Mouse (Mus musculus) heart, adult 8-10 months (tissue): Measurements from ENCODE around the gene Gfm1. TPM values are rescaled to one million over a fixed set of nuclear protein-coding genes. Genes with fewer than 3 reads are reported as not detected.
A peak's percentile ranks its signal among the peaks of the same experiment; 100 is the strongest.

Source experiments
- DNase-seq: peaks from one replicate; pipeline ENCODE4 v3.0.0; 2022; ENCODE audit warnings: low spot score
- total RNA-seq, 4 experiments: library from RNA; stranded (reverse); gene quantifications; 2 replicates each; pipeline ENCODE4 v1.2.4; 2022

Gfm1 gene
- total RNA-seq, 4 experiments from 2014 or later, result 204 to 236 (median 226) TPM

DNA sequence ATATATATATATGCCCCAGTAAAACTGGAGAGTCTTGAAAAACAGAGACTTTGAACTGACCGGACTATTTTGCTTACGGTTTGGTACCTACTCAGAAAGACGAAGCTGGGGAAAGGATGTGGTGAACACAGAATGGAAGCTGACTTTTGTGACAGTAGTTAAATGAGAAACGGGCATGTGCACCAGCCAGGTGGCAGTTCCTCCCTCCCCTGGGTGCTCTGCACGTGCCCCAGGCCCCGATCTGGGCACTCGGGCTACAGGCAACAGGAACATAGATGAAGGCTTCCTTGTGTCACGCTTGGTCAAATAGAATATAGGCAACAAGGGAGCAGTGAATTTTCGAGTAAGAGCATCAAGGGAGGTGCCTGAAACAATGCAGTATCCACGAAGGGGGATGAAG lies 66.4 kb downstream of the Gfm1 start:
- no peak for DNase-seq

DNA sequence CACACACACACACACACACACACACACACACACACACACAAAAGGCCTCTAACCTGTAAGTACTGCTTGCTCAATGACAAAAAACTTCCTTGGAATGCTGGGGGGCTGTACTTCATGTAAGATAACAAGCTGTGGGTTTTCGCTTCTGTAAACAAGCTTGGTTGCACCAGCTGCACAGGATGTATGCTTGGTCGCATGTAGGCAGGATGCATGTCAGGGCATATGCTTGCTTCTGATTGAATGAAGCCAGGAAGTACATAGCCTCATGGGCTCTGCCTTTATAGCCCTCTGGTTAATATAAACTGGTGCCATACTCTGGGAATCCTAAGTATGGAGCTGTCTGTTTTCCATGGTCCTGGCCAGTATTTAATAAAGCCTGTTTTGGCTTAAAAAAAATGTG lies 68.1 kb downstream of the Gfm1 start:
- DNase-seq, result no peak

DNA sequence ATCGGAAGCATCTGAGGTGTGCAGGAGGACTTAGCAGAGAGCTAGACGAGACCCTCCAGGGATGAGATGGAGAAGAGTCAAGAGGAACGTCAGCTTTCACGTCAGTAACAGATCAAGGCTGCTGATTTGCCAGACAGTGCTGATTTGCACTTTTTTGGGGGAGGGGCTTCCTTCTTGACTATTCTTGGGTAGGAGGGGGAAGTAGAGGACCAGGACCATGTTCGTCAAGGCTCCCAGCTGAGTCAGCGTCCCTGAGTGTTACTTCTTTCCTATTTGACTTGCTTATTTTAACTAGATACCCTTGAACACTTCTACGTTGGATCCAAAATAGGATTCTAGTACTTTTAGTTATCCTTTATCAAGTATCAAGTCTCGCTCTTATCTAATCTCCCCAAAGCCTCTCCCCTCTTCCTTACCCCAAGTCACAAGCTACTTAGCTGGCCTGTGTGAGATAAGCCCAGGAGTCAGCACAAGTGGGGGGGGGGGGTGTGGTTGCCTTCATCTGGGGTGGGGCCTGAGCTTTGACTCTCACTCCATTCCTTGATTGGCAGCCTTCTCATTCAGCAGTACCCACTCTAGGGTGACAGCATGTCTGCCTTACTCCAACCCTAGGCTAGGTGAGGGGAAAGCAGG lies 69.0 kb downstream of the Gfm1 start:
- DNase-seq, result no peak

GRCm38 (mm10) chr3:67499406-67499791 lies 69.5 kb downstream of the Gfm1 start:
- no peak for DNase-seq

DNA sequence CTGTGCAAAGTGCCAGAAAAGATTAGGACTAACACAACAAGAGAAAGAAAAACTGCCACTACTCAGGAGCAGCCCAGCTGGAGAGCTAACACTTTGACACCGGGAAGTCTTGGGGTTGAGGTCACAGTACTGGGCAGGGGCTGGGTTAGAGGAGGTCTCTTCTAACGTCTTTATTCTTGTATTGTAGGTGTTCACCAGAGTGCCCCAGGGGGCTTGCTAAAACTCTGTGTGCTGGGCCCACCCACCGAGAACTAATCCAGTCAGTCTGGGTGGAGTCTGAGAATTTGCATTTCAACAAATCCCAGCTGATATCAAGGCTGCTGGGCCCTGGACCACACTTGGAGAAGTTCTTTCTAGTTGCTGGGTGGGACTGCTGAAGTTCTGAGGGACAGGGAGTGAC lies 74.0 kb downstream of the Gfm1 start:
- no peak for DNase-seq

GRCm38 (mm10) chr3:67505286-67505685 lies 75.4 kb downstream of the Gfm1 start:
- no peak for DNase-seq

- DNase-seq, result no peak
Measured at GRCm38 (mm10) chr3:67508216-67508892, 78.5 kb downstream of the Gfm1 start.

DNA sequence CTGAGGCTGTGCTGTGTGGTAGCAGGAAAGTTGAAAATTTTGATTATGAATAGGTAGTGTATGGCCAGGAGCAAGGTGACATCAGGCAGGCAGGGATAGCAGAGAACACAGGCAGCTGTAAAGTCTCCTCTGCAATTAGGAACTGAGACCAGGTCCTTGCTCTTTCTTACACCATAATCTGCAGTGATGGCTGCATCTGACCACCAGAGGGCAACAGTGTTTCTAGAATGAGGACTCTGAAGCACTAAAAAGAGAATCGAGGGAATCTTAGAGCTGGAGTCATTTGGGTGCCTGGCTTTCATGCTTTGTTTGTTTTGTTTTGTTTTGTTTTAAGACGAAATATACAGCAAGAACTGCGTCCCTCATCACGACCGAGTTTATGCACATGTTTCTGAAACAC lies 82.9 kb downstream of the Gfm1 start:
- peak; percentile 77 for DNase-seq

- DNase-seq, result no peak
Measured at GRCm38 (mm10) chr3:67514801-67515273, 84.9 kb downstream of the Gfm1 start.

- DNase-seq, result peak; percentile 11
Measured at GRCm38 (mm10) chr3:67515274-67515801, 85.4 kb downstream of the Gfm1 start, which contains the start of gene Rarres1. Gene Rarres1, minus strand, starts transcription at chr3:67515523.

DNA sequence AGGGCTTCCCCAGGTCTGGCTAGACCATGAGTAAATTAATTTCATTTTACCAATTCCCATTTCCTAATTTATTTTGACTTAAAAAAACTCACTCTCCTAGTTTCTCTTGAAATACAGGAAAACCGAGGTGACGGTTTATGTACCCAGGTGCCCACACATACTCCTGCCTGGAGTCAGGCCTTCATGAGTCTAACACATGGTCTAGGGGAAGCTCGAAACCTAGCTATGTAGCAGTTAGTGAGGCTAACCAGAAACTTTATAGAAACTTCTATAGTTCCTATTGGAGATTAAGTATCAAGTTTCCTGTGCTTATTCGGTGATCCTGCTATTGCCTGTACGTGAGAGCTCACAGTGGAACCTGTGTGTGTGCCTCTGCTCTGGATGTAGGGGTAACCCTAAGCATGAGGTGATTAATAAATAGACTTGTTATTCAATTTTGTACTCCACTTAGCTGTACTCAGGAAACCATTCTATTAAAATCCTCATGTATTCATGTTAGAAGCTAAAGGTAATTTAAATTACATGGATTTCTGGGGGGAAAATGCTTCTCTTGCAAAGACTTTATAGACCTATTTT lies 90.8 kb downstream of the Gfm1 start:
- DNase-seq, result no peak

DNA sequence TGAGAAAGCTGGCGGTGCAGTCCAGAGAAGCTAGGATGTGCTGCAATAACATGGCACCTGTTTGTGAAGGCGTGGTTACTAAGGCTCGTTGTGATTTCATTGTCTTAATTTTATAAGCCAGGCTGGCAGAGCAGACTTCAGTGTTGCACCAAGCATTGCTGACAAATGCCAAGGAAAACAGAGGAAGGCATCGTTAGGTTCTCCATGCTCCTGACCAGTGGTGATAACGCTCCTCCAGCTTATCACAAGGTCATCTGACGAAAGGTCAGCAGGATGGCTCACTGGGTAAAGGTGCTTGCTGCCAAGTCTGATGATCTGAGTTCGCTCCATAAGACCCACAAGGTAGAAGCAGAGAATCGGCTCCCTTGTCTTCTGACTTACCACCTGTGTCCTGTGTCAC lies 92.8 kb downstream of the Gfm1 start:
- no peak for DNase-seq

- no peak for DNase-seq
Measured at GRCm38 (mm10) chr3:67524768-67525167, 94.9 kb downstream of the Gfm1 start.

Other genes starting within 250 kb of the Gfm1 start
- 100 to 1,000 TPM; 135 to 199 (median 160) TPM for gene Mlf1, start 56.0 kb upstream of the Gfm1 start, total RNA-seq
- gene Gm17402, start 54.9 kb upstream of the Gfm1 start, total RNA-seq, result not detected
- gene Lxn, start 33.8 kb downstream of the Gfm1 start, total RNA-seq, result 1 to 10 TPM; 1.9 to 4.3 (median 3.3) TPM
- gene Rarres1, start 85.4 kb downstream of the Gfm1 start, total RNA-seq, result 1 to 10 TPM in 2 of 4 experiments, under 1 TPM in 2; 0.46 to 1.4 (median 0.90) TPM
- gene Mfsd1, start 152.6 kb downstream of the Gfm1 start, total RNA-seq, result 10 to 100 TPM; 21.8 to 30.5 (median 26.6) TPM